Mouse (Mus musculus) embryonic fibroblast, embryonic 13.5 days (primary cell): ENCODE data around the gene Maf. TPM values are rescaled to one million over a fixed set of nuclear protein-coding genes. Genes with fewer than 3 reads are reported as not detected.
A peak's percentile ranks its signal among the peaks of the same experiment; 100 is the strongest.

Experiments
- H3K27ac ChIP-seq: 2 replicates; pipeline ENCODE4 v1.5.1; 2012; ENCODE audit warnings: low read length, control low read depth, inconsistent platforms; ENCODE audit not compliant: insufficient read depth
- H3K4me1 ChIP-seq: 2 replicates; pipeline ENCODE4 v1.6.1; 2011; ENCODE audit warnings: low read length; ENCODE audit not compliant: control insufficient read depth, insufficient read depth
- H3K4me3 ChIP-seq: 2 replicates; pipeline ENCODE4 v1.5.1; 2011; ENCODE audit warnings: mild to moderate bottlenecking, control low read depth, low read length; ENCODE audit not compliant: insufficient read depth
- CTCF ChIP-seq: IDR thresholded peaks from 2 replicates; pipeline ENCODE4 v1.5.1; 2011; ENCODE audit warnings: mild to moderate bottlenecking, control low read depth, low read length, moderate library complexity, borderline replicate concordance; ENCODE audit not compliant: insufficient read depth
- POLR2A ChIP-seq: IDR thresholded peaks from 2 replicates; pipeline ENCODE4 v1.6.1; 2011; ENCODE audit warnings: low read depth, mild to moderate bottlenecking, control low read depth, low read length, moderate library complexity
- polyA plus RNA-seq: library from polyadenylated mRNA; stranded (reverse); fragments of >200 nt; gene quantifications from 2 replicates; pipeline ENCODE4 v1.2.4, GENCODE M21; 2011; ENCODE audit warnings: low read depth; ENCODE audit not compliant: missing spikeins, insufficient read length

The Maf gene
- polyA plus RNA-seq, result 9.8 and 22.0 TPM in 2 replicates

DNA sequence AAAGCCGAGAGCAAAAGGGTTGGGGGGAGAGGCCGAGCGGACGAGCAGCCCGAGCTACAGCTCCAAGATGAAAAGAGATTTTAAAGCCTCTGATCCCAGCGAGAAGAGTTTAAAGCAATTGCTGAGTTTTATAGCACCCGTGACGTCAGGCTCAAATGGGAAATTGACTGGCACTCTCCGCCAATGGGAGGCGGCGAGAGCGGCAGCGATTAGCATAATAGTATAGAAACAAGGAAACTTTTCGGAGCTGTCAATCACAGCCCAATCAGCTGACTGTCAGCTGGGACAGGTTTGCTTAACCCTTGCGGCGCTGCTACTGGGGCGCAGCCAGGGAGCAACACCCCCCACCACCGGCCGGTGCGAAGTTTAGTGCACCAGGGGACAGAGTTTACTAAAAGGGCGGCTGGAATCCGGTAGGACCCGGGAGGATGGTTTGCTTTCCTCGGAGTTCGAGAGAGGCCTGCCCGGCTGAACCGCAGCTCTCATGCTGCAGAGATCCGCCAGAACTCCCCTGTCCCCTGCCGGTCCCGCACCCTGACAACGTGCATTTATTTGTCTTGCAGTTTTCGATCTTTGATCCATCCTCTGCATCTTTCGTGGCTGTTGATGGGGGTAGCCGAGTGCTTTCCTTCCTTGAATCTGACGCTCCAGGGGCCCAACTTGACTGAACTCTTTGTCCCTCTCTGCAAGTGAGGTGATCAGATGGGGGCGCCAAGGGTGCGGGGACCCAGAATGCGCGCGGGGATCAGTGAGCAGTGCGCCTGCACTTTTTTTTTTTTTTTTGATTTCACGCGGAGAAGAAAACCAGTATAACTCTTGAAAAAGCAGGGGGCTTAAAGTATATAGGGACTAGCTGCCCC lies at the start of gene Maf:
Gene Maf (minus strand): TSS at position 64 of the 860 bp plus-strand sequence.
- no peak for TF ChIP-seq CTCF
- peak; percentile 96 for TF ChIP-seq POLR2A
- peak within 1 kb of the TSS; percentile 86 for H3K27ac ChIP-seq
- H3K4me3 ChIP-seq, result peak within 1 kb of the TSS; percentile 57
- H3K4me1 ChIP-seq, result no peaks in the 10 kb centered on the region

DNA sequence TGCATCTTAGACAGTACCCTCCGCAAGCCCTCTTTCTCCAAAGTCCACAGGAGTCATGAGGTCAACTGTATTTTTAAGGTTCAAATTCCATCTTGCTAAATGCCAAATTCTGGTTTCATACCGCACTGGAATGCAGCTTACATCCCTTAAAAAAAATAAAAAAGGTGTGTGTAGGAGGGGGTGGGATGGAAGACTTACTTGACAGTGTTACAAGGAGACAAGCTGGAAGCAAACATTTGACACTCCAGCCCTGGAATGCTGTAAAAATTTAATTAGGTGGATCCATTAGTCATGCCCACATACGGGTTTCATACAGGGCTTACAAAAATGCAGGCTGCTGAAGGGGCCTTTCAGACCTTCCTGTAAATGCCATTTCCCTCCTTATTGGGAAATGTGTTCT lies 49.4 kb upstream of the Maf start:
- H3K4me1 ChIP-seq, result peaks cover 5% of the 10 kb centered on the region; the same call in 1 of the 2 replicates

DNA sequence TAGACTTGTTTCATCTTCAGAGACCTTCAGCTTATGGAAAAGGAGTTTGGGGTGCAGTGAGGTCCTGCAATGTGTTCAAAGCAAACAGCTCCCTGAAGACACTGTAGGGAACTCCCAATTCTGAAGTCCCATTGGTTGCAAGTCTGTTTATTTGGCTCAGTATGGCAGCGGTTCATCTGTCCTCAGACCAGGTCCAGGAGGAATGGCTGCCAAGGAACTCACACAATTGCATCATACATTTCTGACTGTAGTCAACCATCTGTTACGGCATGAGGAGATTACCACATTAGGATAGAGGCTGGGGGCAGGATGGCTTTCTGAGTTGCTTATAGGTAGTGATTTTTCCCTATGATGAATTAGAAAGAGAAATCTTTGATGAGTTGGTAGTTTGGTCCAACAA lies 48.4 kb upstream of the Maf start:
- no peak overlapping the region for H3K4me3 ChIP-seq
- peaks cover 5% of the 10 kb centered on the region; the same call in 1 of the 2 replicates for H3K4me1 ChIP-seq
- no peak overlapping the region for H3K27ac ChIP-seq
- no peak for TF ChIP-seq POLR2A
- no peak for TF ChIP-seq CTCF

More for the DNA sequence above, 49.4 kb upstream of the Maf start:
- Histone ChIP-seq H3K27ac (peak overlapping the region; percentile 31), H3K4me3 (no peak overlapping the region)
- no peak for TF ChIP-seq POLR2A
- TF ChIP-seq CTCF, result no peak

DNA sequence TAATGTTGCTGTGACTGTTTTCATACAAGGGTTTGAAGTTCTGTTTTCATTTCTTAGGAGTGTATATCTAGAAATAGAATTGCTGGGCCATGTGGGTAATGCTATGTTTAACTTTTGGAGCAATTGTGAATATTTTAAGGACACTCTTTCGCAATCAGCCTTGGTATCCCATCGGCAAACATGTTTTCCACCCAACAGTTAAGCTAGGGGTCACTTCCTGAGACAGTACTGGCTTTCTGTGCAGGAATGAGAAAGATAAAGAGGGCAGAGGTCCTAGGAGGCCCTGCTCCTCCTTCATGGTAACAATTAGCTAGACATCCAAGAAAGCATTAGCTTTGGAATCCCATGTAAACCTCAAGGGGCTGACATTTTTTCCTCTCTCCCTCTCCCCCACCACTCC lies 47.1 kb upstream of the Maf start:
- H3K4me3 ChIP-seq, result no peak overlapping the region
- H3K4me1 ChIP-seq, result peaks cover 5% of the 10 kb centered on the region; the same call in 1 of the 2 replicates
- no peak overlapping the region for H3K27ac ChIP-seq
- TF ChIP-seq POLR2A (no peak), CTCF (no peak)

DNA sequence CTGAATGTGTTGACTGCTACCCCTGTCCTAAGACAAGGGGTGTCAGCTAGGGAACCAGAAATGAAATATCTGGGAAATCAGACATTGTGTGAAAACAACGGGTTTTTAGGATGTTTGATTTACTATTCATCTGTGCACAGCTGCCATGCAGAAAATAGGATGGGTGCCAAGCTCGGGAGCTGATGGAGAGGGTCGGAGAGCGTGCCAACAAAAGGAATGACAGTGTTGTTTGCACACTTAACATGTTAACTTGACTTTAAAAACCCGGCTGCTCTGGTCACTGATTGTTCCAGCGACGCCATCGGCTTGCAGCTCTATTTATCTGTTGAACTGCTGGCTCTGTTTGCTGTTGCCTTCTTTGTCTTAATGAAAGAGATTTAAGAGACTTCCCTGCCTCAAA lies 46.2 kb upstream of the Maf start:
- TF ChIP-seq CTCF (no peak), POLR2A (no peak)
- no peak overlapping the region for H3K4me3 ChIP-seq

GRCm38 (mm10) chr8:115747426-115747825 lies 39.8 kb upstream of the Maf start:
- no peak overlapping the region for H3K27ac ChIP-seq
- no peaks in the 10 kb centered on the region; the same call in 1 of the 2 replicates for H3K4me1 ChIP-seq
- no peak overlapping the region for H3K4me3 ChIP-seq
- TF ChIP-seq POLR2A, result no peak
- TF ChIP-seq CTCF, result no peak

More for the DNA sequence above, 46.2 kb upstream of the Maf start:
- peaks cover 5% of the 10 kb centered on the region; the same call in 1 of the 2 replicates for H3K4me1 ChIP-seq
- H3K27ac ChIP-seq, result no peak overlapping the region

DNA sequence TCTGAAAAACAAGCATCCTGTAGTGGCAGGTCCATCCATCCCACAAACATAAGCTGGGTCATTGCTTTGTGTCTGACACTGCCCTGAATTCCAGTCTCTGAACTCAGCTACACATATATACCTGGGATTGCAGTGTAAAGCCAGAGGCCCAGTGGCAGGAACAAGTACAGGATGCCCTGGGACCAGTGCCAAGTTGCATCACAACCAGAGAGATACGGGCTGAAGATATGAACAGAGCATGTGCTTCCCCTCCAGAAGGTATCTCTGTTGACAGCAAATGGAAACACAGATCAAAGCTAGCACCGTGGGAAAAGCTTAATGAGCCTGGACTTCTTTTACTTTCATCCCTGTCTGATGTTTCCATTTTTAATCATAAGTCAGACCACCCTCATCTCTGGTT lies 38.1 kb upstream of the Maf start:
- Histone ChIP-seq H3K4me1 (no peaks in the 10 kb centered on the region; the same call in 1 of the 2 replicates), H3K27ac (no peak overlapping the region), H3K4me3 (no peak overlapping the region)
- no peak for TF ChIP-seq CTCF
- TF ChIP-seq POLR2A, result no peak

DNA sequence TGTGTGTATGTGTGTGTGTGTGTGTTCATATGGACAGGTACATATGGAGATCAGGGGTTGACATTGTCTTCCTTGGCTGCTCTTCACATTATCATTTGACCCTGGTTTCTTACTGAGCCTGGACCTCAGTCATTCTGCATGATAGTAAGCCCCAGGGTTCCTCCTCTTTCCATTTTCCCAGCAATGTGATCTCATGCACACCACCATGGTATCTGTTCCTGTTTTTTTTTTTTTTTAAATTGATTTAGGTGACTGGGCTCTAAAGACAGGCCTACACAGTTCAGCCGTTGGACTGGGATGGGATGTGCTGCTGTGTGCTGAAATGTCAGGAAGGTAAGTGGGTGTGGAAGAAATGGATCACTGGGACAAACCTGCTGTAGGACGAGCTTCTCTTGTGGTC lies 35.8 kb upstream of the Maf start:
- H3K27ac ChIP-seq, result no peak overlapping the region
- H3K4me1 ChIP-seq, result no peaks in the 10 kb centered on the region; the same call in 1 of the 2 replicates

GRCm38 (mm10) chr8:115742646-115743045 lies 35.1 kb upstream of the Maf start:
- TF ChIP-seq POLR2A (no peak), CTCF (no peak)

More for the DNA sequence above, 35.8 kb upstream of the Maf start:
- TF ChIP-seq CTCF (no peak), POLR2A (no peak)
- no peak overlapping the region for H3K4me3 ChIP-seq

DNA sequence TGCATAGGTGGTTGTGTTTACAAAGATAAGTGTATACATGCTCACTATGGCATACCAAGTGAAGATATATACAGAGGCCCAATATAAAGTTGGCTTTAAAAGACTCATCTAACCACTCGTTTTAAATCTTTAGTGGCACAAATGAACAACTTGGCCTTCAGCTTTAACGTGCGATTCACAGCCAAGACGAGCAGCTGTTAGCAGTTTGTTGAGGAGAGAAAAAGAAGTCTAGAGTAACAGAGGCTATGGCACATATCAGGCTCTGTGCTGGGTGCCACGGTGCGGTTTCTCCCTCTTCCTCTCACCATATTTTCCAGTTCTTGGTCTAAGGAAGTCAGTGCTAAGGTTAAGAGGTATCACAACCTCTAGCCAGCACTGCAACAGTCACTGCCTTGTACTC lies 34.4 kb upstream of the Maf start:
- Histone ChIP-seq H3K27ac (no peak overlapping the region), H3K4me3 (no peak overlapping the region), H3K4me1 (no peaks in the 10 kb centered on the region; the same call in 1 of the 2 replicates)
- TF ChIP-seq CTCF (no peak), POLR2A (no peak)

More at GRCm38 (mm10) chr8:115742646-115743045, 35.1 kb upstream of the Maf start:
- Histone ChIP-seq H3K4me1 (no peaks in the 10 kb centered on the region; the same call in 1 of the 2 replicates), H3K27ac (no peak overlapping the region; the same call in 1 of the 2 replicates), H3K4me3 (no peak overlapping the region)
